Mouse (Mus musculus): ENCODE measurements around the gene Etv4. TPM values are rescaled to one million over a fixed set of nuclear protein-coding genes. Genes with fewer than 3 reads are reported as not detected.

The Etv4 gene
- polyA plus RNA-seq, 1 experiment from 2014 or later: 14.7 TPM

DNA sequence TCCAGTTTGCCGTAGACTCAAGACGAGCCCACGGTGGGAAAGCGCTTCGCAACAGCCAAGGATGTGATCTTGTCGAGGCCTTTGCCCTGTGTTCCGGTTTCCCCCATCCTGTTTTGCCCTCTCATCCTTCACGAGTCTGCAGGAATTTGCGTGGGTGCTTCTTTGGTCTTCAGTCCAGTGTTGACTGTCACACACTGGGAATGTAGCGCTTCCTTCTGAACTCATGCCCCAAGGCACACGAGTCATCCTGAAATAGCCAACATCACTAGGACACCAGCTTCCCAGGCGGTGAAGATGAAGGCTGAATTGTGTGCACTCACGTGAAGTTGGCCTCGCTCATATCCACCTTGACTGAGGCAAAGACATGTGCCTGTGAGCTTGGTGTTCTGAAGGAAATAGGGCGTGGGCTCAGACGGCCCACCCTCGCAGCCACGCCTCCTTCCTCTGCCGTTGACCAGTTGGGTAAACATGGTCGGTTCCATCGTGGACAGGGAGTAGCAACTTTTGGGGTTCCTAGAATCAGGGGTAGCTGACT is 65.1 kb downstream of the Etv4 start:
- Histone ChIP-seq H3K9ac (replicated peaks; ENCODE audit: low read depth, low read length) (no peak overlapping the region), H3K4me1 (ENCODE audit: control insufficient read depth, insufficient read depth, low read length) (0 out of 2 replicates have a peak, but pooled peaks cover 3% of the 10 kb centered on the region), H3K27me3 (ENCODE audit: control insufficient read depth, insufficient read depth, low read length) (no peaks in the 10 kb centered on the region), H3K27ac (ENCODE audit: low read depth, low read length) (no peak overlapping the region), H3K4me2 (ENCODE audit: low read depth, low read length) (no peak overlapping the region), H3K9me3 (ENCODE audit: control insufficient read depth, low read length) (no peaks in the 10 kb centered on the region), H3K36me3 (ENCODE audit: control insufficient read depth, insufficient read depth, low read length) (no peaks in the 10 kb centered on the region), H3K4me3 (ENCODE audit: low read depth, low read length) (no peak overlapping the region)
- 84% methylated on average over 21 of the region's 21 CpGs for WGBS
- no peak for ATAC-seq (ENCODE audit: low read depth)

Other genes starting within 250 kb of the Etv4 start
- gene Brca1, start 233.4 kb downstream of the Etv4 start, polyA plus RNA-seq (2014; fragmentation: Nextera tagmentation; extraction: Ambion mirVana): 1.6 and 1.9 TPM in 2 replicates
- gene Nbr1, start 233.2 kb downstream of the Etv4 start, polyA plus RNA-seq (2014; fragmentation: Nextera tagmentation; extraction: Ambion mirVana): 85.8 and 111 TPM in 2 replicates
- gene Tmem106a, start 203.1 kb downstream of the Etv4 start, polyA plus RNA-seq (2014; fragmentation: Nextera tagmentation; extraction: Ambion mirVana): 3.6 and 3.9 TPM in 2 replicates
- not detected in 2 replicates for gene Gm11634, start 186.1 kb downstream of the Etv4 start, polyA plus RNA-seq (2014; fragmentation: Nextera tagmentation; extraction: Ambion mirVana)
- 9.4 and 11.1 TPM in 2 replicates for gene Rdm1, start 158.2 kb downstream of the Etv4 start, polyA plus RNA-seq (2014; fragmentation: Nextera tagmentation; extraction: Ambion mirVana)
- gene Arl4d, start 119.8 kb downstream of the Etv4 start, polyA plus RNA-seq (2014; fragmentation: Nextera tagmentation; extraction: Ambion mirVana): 6.0 and 7.5 TPM in 2 replicates
- gene Dhx8, start 52.5 kb downstream of the Etv4 start, polyA plus RNA-seq (2014; fragmentation: Nextera tagmentation; extraction: Ambion mirVana): 33.5 and 36.6 TPM in 2 replicates
- 0.37 and 0.73 TPM in 2 replicates for gene Meox1, start 109.0 kb upstream of the Etv4 start, polyA plus RNA-seq (2014; fragmentation: Nextera tagmentation; extraction: Ambion mirVana)
- gene Sost, start 181.6 kb upstream of the Etv4 start, polyA plus RNA-seq (2014; fragmentation: Nextera tagmentation; extraction: Ambion mirVana): not detected in 2 replicates
- gene Cfap97d1, start 198.9 kb upstream of the Etv4 start, polyA plus RNA-seq (2014; fragmentation: Nextera tagmentation; extraction: Ambion mirVana): not detected in 2 replicates
- 24.4 and 25.0 TPM in 2 replicates for gene Dusp3, start 201.6 kb upstream of the Etv4 start, polyA plus RNA-seq (2014; fragmentation: Nextera tagmentation; extraction: Ambion mirVana)
- gene Mpp3, start 243.1 kb upstream of the Etv4 start, polyA plus RNA-seq (2014; fragmentation: Nextera tagmentation; extraction: Ambion mirVana): 57.0 and 57.3 TPM in 2 replicates